Comparison of ENCODE assay signal across 13 mouse cellular contexts in the genomic region with DNA sequence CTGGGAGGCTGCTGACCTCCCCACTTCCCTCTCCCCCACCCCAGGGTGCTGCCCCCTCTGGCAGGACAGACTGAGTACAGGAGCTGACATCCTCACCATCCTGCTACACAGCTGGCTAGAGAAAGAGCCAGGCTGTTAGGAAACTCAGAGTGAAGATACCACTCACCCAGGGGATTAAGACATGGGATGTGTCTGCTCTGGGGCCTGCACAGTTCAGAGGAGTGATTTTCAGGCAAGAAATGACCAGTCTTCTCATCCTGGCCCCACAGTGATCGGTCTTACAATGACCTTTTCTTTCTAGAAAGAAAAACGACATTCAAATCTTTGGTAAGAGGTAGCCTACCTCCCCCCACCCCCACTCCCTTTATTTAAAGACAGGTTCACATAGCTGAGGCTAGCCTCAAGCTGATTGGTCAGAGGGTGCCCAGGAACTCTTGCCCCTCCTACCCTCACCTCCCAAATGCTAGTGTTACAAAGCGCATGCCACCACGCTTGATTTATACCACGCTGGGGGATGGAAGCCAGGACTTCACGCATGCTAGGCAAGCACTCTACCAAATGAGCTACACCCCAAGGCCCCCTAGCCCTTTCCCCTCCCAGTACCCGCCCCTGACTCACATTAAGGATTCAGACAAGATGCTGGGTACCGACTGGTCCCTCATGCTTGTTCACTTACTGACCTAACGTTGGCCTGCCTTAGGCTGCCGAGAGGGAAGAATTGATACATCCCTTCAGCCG.
DNase-seq lines count a peak whose midpoint lies in the region; ATAC-seq and TF ChIP-seq lines count a peak whose summit lies in the region.
"Had no signal": no experiment of that assay in that cellular context is flagged by ENCODE, and none has a peak within 500 bp of the region (broad histone marks: within the 10 kb centered on the region; RNA-seq: fewer than 3 reads in every experiment).

No protein-coding gene starts in this region.

- H3K4me2 ChIP-seq in lung, embryonic 14.5 days = no peak overlapping the region
- no peak overlapping the region for H3K4me2 ChIP-seq in intestine, embryonic 16.5 days (ENCODE audit: low read depth, low read length)
- H3K4me2 ChIP-seq in stomach, embryonic 14.5 days (replicated peaks; ENCODE audit: low read depth, low read length) = no peak overlapping the region
- H3K4me2 ChIP-seq: forebrain, embryonic 12.5 days; heart, embryonic 15.5 days had no signal

- WGBS in lung, embryonic 14.5 days = 37% methylated on average over 11 of the region's 11 CpGs
- 73% methylated on average over 11 of the region's 11 CpGs for WGBS in lung, adult 2 months
- WGBS in intestine, embryonic 16.5 days = 50% methylated on average over 11 of the region's 11 CpGs
- WGBS in stomach, embryonic 14.5 days = 36% methylated on average over 11 of the region's 11 CpGs

- H3K9ac ChIP-seq in lung, embryonic 14.5 days = no peak overlapping the region
- no peak overlapping the region for H3K9ac ChIP-seq in intestine, embryonic 16.5 days (ENCODE audit: low read depth, low read length)
- H3K9ac ChIP-seq in stomach, embryonic 14.5 days (replicated peaks; ENCODE audit: low read depth, low read length) = no peak overlapping the region
- H3K9ac ChIP-seq: forebrain, embryonic 12.5 days; heart, embryonic 15.5 days had no signal

- peak; percentile 73 for DNase-seq in embryo, embryonic 10.5 days (ENCODE audit: low spot score)
- no peak for DNase-seq in embryo, embryonic 9.5 days (ENCODE audit: extremely low spot score)
- DNase-seq in lung, embryonic 14.5 days = no peak
- DNase-seq in lung, adult 2 months = no peak
- no peak for DNase-seq in spleen, postnatal 14 days (ENCODE audit: low spot score in 2 of 2)
- DNase-seq: cerebellum, postnatal 14 days; lung, adult 18-20 months; retina, postnatal 1 day had no signal

- peak; percentile 6; the same call in 1 of the 2 replicates for ATAC-seq in lung, embryonic 14.5 days (ENCODE audit: insufficient read depth)
- ATAC-seq in intestine, embryonic 16.5 days = no peak
- ATAC-seq in stomach, embryonic 14.5 days (ENCODE audit: insufficient number of reproducible peaks, insufficient read depth, low FRiP score, low read depth) = no peak
- ATAC-seq in megakaryocyte, adult 5-6 weeks (ENCODE audit: poor library complexity, severe bottlenecking) = no peak

- no peaks in the 10 kb centered on the region for H3K9me3 ChIP-seq in lung, embryonic 14.5 days (ENCODE audit: low read depth, low read length)
- H3K9me3 ChIP-seq in intestine, embryonic 16.5 days (ENCODE audit: control insufficient read depth, low read length) = no peaks in the 10 kb centered on the region
- H3K9me3 ChIP-seq in stomach, embryonic 14.5 days (ENCODE audit: control insufficient read depth, low read depth, low read length) = no peaks in the 10 kb centered on the region
- H3K9me3 ChIP-seq: forebrain, embryonic 12.5 days; heart, embryonic 15.5 days had no signal

- H3K27ac ChIP-seq in lung, embryonic 14.5 days (ENCODE audit: low read depth) = peak overlapping the region; percentile 75; the same call in 1 of the 2 replicates
- H3K27ac ChIP-seq in intestine, embryonic 16.5 days (ENCODE audit: low read length) = peak overlapping the region; percentile 20; the same call in 1 of the 2 replicates
- peak overlapping the region; percentile 76 for H3K27ac ChIP-seq in stomach, embryonic 14.5 days (ENCODE audit: low read length)
- H3K27ac ChIP-seq: forebrain, embryonic 12.5 days had no signal

- H3K27me3 ChIP-seq in lung, embryonic 14.5 days (ENCODE audit: insufficient read depth, low read length) = no peaks in the 10 kb centered on the region
- H3K27me3 ChIP-seq in intestine, embryonic 16.5 days (replicated peaks; ENCODE audit: control insufficient read depth, insufficient read depth, low read length) = no peaks in the 10 kb centered on the region
- no peaks in the 10 kb centered on the region for H3K27me3 ChIP-seq in stomach, embryonic 14.5 days (ENCODE audit: control insufficient read depth, insufficient read depth, low read length)

- no peak for TF ChIP-seq POLR2A in lung, adult 2 months (IDR thresholded peaks at IDR 0.05; ENCODE audit: borderline replicate concordance, extremely low read depth, low read depth, low read length)

- peak; percentile 28; the same call in 1 of the 2 replicates for TF ChIP-seq CTCF in lung, embryonic 14.5 days (IDR thresholded peaks at IDR 0.05; ENCODE audit: low read depth)
- no peak for TF ChIP-seq CTCF in lung, adult 2 months (IDR thresholded peaks at IDR 0.05; ENCODE audit: insufficient read depth, low read length)

- no peak overlapping the region for H3K4me3 ChIP-seq in lung, embryonic 14.5 days (ENCODE audit: low read depth, low read length)
- H3K4me3 ChIP-seq in lung, adult 2 months (replicated peaks; ENCODE audit: extremely low read depth, low read depth, low read length) = no peak overlapping the region
- H3K4me3 ChIP-seq in intestine, embryonic 16.5 days (ENCODE audit: low read length) = no peak overlapping the region
- H3K4me3 ChIP-seq in stomach, embryonic 14.5 days (ENCODE audit: low read depth, low read length) = no peak overlapping the region
- H3K4me3 ChIP-seq: forebrain, embryonic 12.5 days; heart, embryonic 15.5 days had no signal

- peaks cover 5% of the 10 kb centered on the region; the same call in 1 of the 2 replicates for H3K4me1 ChIP-seq in lung, embryonic 14.5 days (ENCODE audit: insufficient read depth)
- no peaks in the 10 kb centered on the region for H3K4me1 ChIP-seq in lung, adult 2 months (ENCODE audit: control insufficient read depth, insufficient read depth, low read length)
- H3K4me1 ChIP-seq in intestine, embryonic 16.5 days (ENCODE audit: control insufficient read depth, insufficient read depth, low read length) = peaks cover 6% of the 10 kb centered on the region; the same call in 1 of the 2 replicates
- peaks cover 11% of the 10 kb centered on the region; the same call in 1 of the 2 replicates for H3K4me1 ChIP-seq in stomach, embryonic 14.5 days (ENCODE audit: control insufficient read depth, insufficient read depth, low read length)

- no peaks in the 10 kb centered on the region for H3K36me3 ChIP-seq in lung, embryonic 14.5 days (ENCODE audit: insufficient read depth)
- no peaks in the 10 kb centered on the region for H3K36me3 ChIP-seq in intestine, embryonic 16.5 days (ENCODE audit: control insufficient read depth, insufficient read depth, low read length)
- no peaks in the 10 kb centered on the region for H3K36me3 ChIP-seq in stomach, embryonic 14.5 days (ENCODE audit: control insufficient read depth, insufficient read depth, low read length)
- H3K36me3 ChIP-seq: forebrain, embryonic 12.5 days; heart, embryonic 15.5 days had no signal

Comparison
In these comparisons a context has a peak if more than half of its experiments do, and no peak if none do; other contexts are left out.
1. H3K27ac ChIP-seq: peak in every context shown above with its lines; median percentile 76 in stomach, embryonic 14.5 days; 75 in lung, embryonic 14.5 days; 20 in intestine, embryonic 16.5 days.